Mouse (Mus musculus): ENCODE measurements around the gene Opa1. TPM values are rescaled to one million over a fixed set of nuclear protein-coding genes. Genes with fewer than 3 reads are reported as not detected.

The Opa1 gene
- polyA plus RNA-seq, 1 experiment, result 20.2 TPM

- peaks cover 1% of the 10 kb centered on the region for H3K27me3 ChIP-seq (ENCODE audit: control insufficient read depth, insufficient read depth, insufficient read length)
- H3K4me2 ChIP-seq (ENCODE audit: low read depth), result no peak overlapping the region
- no peak overlapping the region for H3ac ChIP-seq (ENCODE audit: control insufficient read depth, insufficient read length)
- no peaks in the 10 kb centered on the region for H3K79me2 ChIP-seq (ENCODE audit: control insufficient read depth, insufficient read depth)
- no peak overlapping the region for H3K4me3 ChIP-seq
- peaks cover 5% of the 10 kb centered on the region for H3K36me3 ChIP-seq (ENCODE audit: control insufficient read depth, insufficient read depth)
- TF ChIP-seq REST (IDR thresholded peaks at IDR 0.05; ENCODE audit: insufficient read depth, insufficient read length) (no peak), USF1 (IDR thresholded peaks at IDR 0.05; ENCODE audit: low read depth) (no peak), MYOG (IDR thresholded peaks at IDR 0.05; ENCODE audit: control insufficient read depth in 1 of 3, insufficient read depth in 1 of 3, insufficient read length in 2 of 3, low read depth in 2 of 3) (no peak), MYOD1 (IDR thresholded peaks at IDR 0.05; ENCODE audit: control insufficient read depth in 1 of 3, insufficient read length in 2 of 3, low read depth in 2 of 3) (no peak), POLR2A (IDR thresholded peaks at IDR 0.05; ENCODE audit: insufficient read length, low read depth) (no peak), E2F4 (IDR thresholded peaks at IDR 0.05; ENCODE audit: insufficient read depth) (no peak), POLR2AphosphoS2 (IDR thresholded peaks at IDR 0.05; ENCODE audit: insufficient read length, low read depth) (no peak), TCF3 (IDR thresholded peaks at IDR 0.05; ENCODE audit: insufficient read length, low read depth) (no peak), SRF (IDR thresholded peaks at IDR 0.05; ENCODE audit: control insufficient read depth, insufficient read length, low read depth) (no peak), CEBPB (IDR thresholded peaks at IDR 0.05; ENCODE audit: insufficient read depth, poor library complexity, severe bottlenecking) (no peak), MAX (IDR thresholded peaks at IDR 0.05; ENCODE audit: low read depth) (no peak), TCF12 (IDR thresholded peaks at IDR 0.05; ENCODE audit: insufficient read depth, poor library complexity, severe bottlenecking) (no peak)
These were observed 77.8 kb downstream of the Opa1 start for GRCm38 (mm10) chr16:29656901-29657300.

- Histone ChIP-seq H3K4me2 (ENCODE audit: low read depth) (no peak overlapping the region), H3K27me3 (ENCODE audit: control insufficient read depth, insufficient read depth, insufficient read length) (peaks cover 4% of the 10 kb centered on the region), H3ac (ENCODE audit: control insufficient read depth, insufficient read length) (no peak overlapping the region), H3K79me2 (ENCODE audit: control insufficient read depth, insufficient read depth) (no peaks in the 10 kb centered on the region), H3K4me3 (no peak overlapping the region), H3K36me3 (ENCODE audit: control insufficient read depth, insufficient read depth) (no peaks in the 10 kb centered on the region)
- TF ChIP-seq REST (IDR thresholded peaks at IDR 0.05; ENCODE audit: insufficient read depth, insufficient read length), result no peak
These were observed 78.8 kb downstream of the Opa1 start for GRCm38 (mm10) chr16:29657650-29658548.

DNA sequence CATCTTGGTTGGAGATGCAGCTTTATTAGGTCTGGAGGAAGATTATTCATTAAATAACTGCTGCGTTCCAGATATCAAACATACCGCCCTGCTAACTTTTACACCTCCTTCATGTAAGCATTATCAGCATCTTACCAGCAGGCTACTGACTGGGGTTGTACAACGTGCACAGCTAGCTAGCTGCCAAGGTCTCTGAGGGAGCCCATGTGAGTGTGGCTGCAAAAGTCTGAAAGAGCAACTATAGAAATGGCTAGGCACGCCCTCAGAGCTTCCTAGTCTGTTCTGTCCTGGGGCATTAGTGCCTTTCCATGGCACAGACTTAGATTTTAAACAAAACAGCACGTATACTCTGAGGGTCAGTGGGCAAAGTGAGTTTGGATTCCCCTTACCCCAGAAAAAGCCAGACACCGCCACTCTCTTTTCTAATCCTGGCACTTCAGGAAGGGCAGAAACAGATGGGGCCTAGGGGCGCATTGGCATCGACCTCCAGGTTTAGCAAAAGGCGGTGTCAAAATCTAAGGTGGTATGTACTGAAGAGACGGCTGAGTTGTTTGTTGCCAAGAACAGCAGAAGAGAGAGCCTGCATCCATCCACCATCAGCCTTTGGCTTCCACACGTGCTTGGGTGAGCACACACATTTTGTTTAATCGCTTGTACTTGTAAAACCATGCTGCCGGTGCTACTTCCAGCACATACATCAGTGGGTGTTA lies 80.1 kb downstream of the Opa1 start:
- TF ChIP-seq E2F4 (IDR thresholded peaks at IDR 0.05; ENCODE audit: insufficient read depth) (no peak), SRF (IDR thresholded peaks at IDR 0.05; ENCODE audit: control insufficient read depth, insufficient read length, low read depth) (no peak)
- Histone ChIP-seq H3K79me2 (ENCODE audit: control insufficient read depth, insufficient read depth) (no peaks in the 10 kb centered on the region), H3K4me3 (no peak overlapping the region), H3K4me2 (ENCODE audit: low read depth) (no peak overlapping the region), H3ac (ENCODE audit: control insufficient read depth, insufficient read length) (no peak overlapping the region), H3K27me3 (ENCODE audit: control insufficient read depth, insufficient read depth, insufficient read length) (peaks cover 9% of the 10 kb centered on the region), H3K36me3 (ENCODE audit: control insufficient read depth, insufficient read depth) (no peaks in the 10 kb centered on the region)

GRCm38 (mm10) chr16:29663042-29663758 lies 84.1 kb downstream of the Opa1 start:
- H3K4me3 ChIP-seq, result no peak overlapping the region
- H3K4me2 ChIP-seq (ENCODE audit: low read depth), result no peak overlapping the region
- TF ChIP-seq MYOD1 (IDR thresholded peaks at IDR 0.05; ENCODE audit: control insufficient read depth in 1 of 3, insufficient read length in 2 of 3, low read depth in 2 of 3) (no peak), SRF (IDR thresholded peaks at IDR 0.05; ENCODE audit: control insufficient read depth, insufficient read length, low read depth) (no peak), USF1 (IDR thresholded peaks at IDR 0.05; ENCODE audit: low read depth) (no peak), TCF3 (IDR thresholded peaks at IDR 0.05; ENCODE audit: insufficient read length, low read depth) (no peak)
- peaks cover 9% of the 10 kb centered on the region for H3K27me3 ChIP-seq (ENCODE audit: control insufficient read depth, insufficient read depth, insufficient read length)
- no peaks in the 10 kb centered on the region for H3K79me2 ChIP-seq (ENCODE audit: control insufficient read depth, insufficient read depth)
- no peaks in the 10 kb centered on the region for H3K36me3 ChIP-seq (ENCODE audit: control insufficient read depth, insufficient read depth)
- H3ac ChIP-seq (ENCODE audit: control insufficient read depth, insufficient read length), result no peak overlapping the region

DNA sequence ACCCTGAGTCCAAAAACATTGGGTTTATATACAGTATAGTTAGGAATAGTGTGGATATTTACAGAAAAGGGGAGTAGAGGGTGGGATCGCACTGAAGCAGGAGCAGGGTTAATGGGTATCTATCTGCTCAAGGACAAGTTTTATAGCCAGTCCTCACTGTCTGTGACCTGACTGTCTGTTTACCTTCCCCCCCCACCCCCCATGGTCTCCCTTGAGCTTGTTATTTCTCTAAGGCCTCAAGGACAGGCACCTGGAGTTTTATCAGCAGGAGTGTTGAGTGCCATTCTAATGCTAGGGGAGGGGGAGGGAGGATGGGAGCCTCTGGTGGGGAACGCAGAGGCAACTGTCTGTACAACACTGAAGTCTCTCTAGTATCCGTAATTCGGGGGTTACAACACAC lies 85.3 kb downstream of the Opa1 start:
- Histone ChIP-seq H3K4me2 (ENCODE audit: low read depth) (no peak overlapping the region), H3ac (ENCODE audit: control insufficient read depth, insufficient read length) (no peak overlapping the region), H3K27me3 (ENCODE audit: control insufficient read depth, insufficient read depth, insufficient read length) (peaks cover 9% of the 10 kb centered on the region), H3K4me3 (no peak overlapping the region), H3K79me2 (ENCODE audit: control insufficient read depth, insufficient read depth) (no peaks in the 10 kb centered on the region), H3K36me3 (ENCODE audit: control insufficient read depth, insufficient read depth) (no peaks in the 10 kb centered on the region)
- TF ChIP-seq SRF (IDR thresholded peaks at IDR 0.05; ENCODE audit: control insufficient read depth, insufficient read length, low read depth), result no peak
- no peak for TF ChIP-seq MYOD1 (IDR thresholded peaks at IDR 0.05; ENCODE audit: control insufficient read depth in 1 of 3, insufficient read length in 2 of 3, low read depth in 2 of 3)
- no peak for TF ChIP-seq MAX (IDR thresholded peaks at IDR 0.05; ENCODE audit: low read depth)
- TF ChIP-seq E2F4 (IDR thresholded peaks at IDR 0.05; ENCODE audit: insufficient read depth), result no peak
- no peak for TF ChIP-seq MYOG (IDR thresholded peaks at IDR 0.05; ENCODE audit: control insufficient read depth in 1 of 3, insufficient read depth in 1 of 3, insufficient read length in 2 of 3, low read depth in 2 of 3)
- no peak for TF ChIP-seq TCF3 (IDR thresholded peaks at IDR 0.05; ENCODE audit: insufficient read length, low read depth)
- TF ChIP-seq CEBPB (IDR thresholded peaks at IDR 0.05; ENCODE audit: insufficient read depth, poor library complexity, severe bottlenecking), result no peak

Data from myocyte (in vitro differentiated cells).